Mouse (Mus musculus) heart, embryonic 13.5 days (tissue): ENCODE measurements at regions not wholly inside any gene's neighbourhood (a gene's known extent, or its start where the extent isn't known, plus 50 kb on each side); places are given as distances from the start of the nearest gene placed in this dataset.
"Not testable (repeated sequence)": the region's sequence is repeated elsewhere in the genome, so short reads cannot be mapped to it uniquely, and the experiment has no call there.

ENCODE experiments used
- ATAC-seq: fragments of 200-750 bp; cut with Nextera tagmentation; 2 replicates; pipeline ENCODE4 v1.8.0; 2017; ENCODE audit warnings: moderate TSS enrichment; ENCODE audit not compliant: insufficient number of reproducible peaks, low FRiP score, low TSS enrichment; ENCODE audit errors: extremely low read depth
- H3K27ac ChIP-seq: fragments of 300-500 bp; sonication (generic); replicated peaks from 2 replicates; pipeline ENCODE4 v1.5.1; 2015; ENCODE audit warnings: moderate library complexity, mild to moderate bottlenecking, inconsistent platforms
- H3K27me3 ChIP-seq: fragments of 300-500 bp; sonication (generic); replicated peaks from 2 replicates; pipeline ENCODE4 v1.6.1; 2015; ENCODE audit warnings: mild to moderate bottlenecking, inconsistent platforms
- H3K36me3 ChIP-seq: fragments of 300-500 bp; sonication (generic); 2 replicates; pipeline ENCODE4 v1.6.1; 2015; ENCODE audit warnings: mild to moderate bottlenecking, inconsistent platforms
- H3K4me1 ChIP-seq: fragments of 300-500 bp; sonication (generic); 2 replicates; pipeline ENCODE4 v1.6.1; 2015; ENCODE audit warnings: inconsistent platforms
- H3K4me2 ChIP-seq: fragments of 300-500 bp; sonication (generic); 2 replicates; pipeline ENCODE4 v1.6.1; 2015; ENCODE audit warnings: inconsistent platforms, mild to moderate bottlenecking, moderate library complexity
- H3K4me3 ChIP-seq: fragments of 300-500 bp; sonication (generic); 2 replicates; pipeline ENCODE4 v1.5.1; 2015; ENCODE audit warnings: moderate library complexity, mild to moderate bottlenecking, inconsistent platforms
- H3K9ac ChIP-seq: fragments of 300-500 bp; sonication (generic); 2 replicates; pipeline ENCODE4 v1.6.1; 2015; ENCODE audit warnings: inconsistent platforms, mild to moderate bottlenecking, moderate library complexity
- H3K9me3 ChIP-seq: fragments of 300-500 bp; sonication (generic); 2 replicates; pipeline ENCODE4 v1.6.1; 2016; ENCODE audit warnings: inconsistent platforms
- WGBS: fragments of 180-500 bp; shearing (Covaris S2); methylation state at CpG from one replicate; pipeline ENCODE4 v1.1.7; 2015; ENCODE audit warnings: mixed read lengths; 5-methylcytosine and 5-hydroxymethylcytosine counted together

DNA sequence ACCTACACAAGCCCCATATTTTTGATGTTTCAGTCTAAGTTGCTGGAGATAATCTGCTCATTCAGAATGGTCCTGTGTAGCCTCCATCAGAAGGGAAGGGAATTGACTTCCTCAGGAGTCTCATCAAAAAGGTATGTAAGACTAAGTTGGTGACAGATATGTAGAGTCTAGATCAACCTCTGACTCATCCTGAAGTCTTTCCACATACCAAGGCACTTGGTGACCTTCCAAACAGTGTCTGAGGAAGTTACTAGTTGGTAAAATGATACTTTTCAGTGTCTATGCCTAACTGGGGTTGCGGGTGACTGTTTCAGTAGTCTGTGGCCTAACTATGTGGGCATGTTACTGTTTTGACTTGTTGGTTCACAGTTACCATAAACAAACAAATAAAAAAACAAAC is 133.0 kb upstream of the Plcb4 start:
- Histone ChIP-seq H3K9me3 (no peaks in the 10 kb centered on the region), H3K27me3 (no peaks in the 10 kb centered on the region), H3K9ac (no peak overlapping the region), H3K27ac (no peak overlapping the region), H3K4me1 (no peaks in the 10 kb centered on the region), H3K36me3 (no peaks in the 10 kb centered on the region), H3K4me2 (no peak overlapping the region), H3K4me3 (no peak overlapping the region)
- ATAC-seq, result no peak
- WGBS, result 79% methylated on average over 1 of the region's 1 CpGs

- H3K4me3 ChIP-seq, result no peak overlapping the region
- H3K27me3 ChIP-seq, result no peaks in the 10 kb centered on the region
- no peak overlapping the region for H3K4me2 ChIP-seq
- no peak overlapping the region for H3K9ac ChIP-seq
- H3K4me1 ChIP-seq, result no peaks in the 10 kb centered on the region
- no peak for ATAC-seq
- no peak overlapping the region for H3K27ac ChIP-seq
- 68% methylated on average over 3 of the region's 3 CpGs for WGBS
- no peaks in the 10 kb centered on the region for H3K36me3 ChIP-seq
- H3K9me3 ChIP-seq, result no peaks in the 10 kb centered on the region
Measured at GRCm38 (mm10) chr2:135529619-135530018, 129.2 kb upstream of the Plcb4 start.

GRCm38 (mm10) chr2:135536303-135536871 is 122.4 kb upstream of the Plcb4 start:
- 8% methylated on average over 11 of the region's 11 CpGs for WGBS
- Histone ChIP-seq H3K9ac (peak overlapping the region; percentile 67), H3K4me1 (peaks cover 28% of the 10 kb centered on the region), H3K4me2 (peak overlapping the region; percentile 65), H3K9me3 (no peaks in the 10 kb centered on the region), H3K27ac (peak overlapping the region; percentile 91), H3K27me3 (no peaks in the 10 kb centered on the region), H3K4me3 (peak overlapping the region; percentile 34), H3K36me3 (no peaks in the 10 kb centered on the region)
- ATAC-seq, result peak; percentile 46; the same call in 1 of the 2 replicates

DNA sequence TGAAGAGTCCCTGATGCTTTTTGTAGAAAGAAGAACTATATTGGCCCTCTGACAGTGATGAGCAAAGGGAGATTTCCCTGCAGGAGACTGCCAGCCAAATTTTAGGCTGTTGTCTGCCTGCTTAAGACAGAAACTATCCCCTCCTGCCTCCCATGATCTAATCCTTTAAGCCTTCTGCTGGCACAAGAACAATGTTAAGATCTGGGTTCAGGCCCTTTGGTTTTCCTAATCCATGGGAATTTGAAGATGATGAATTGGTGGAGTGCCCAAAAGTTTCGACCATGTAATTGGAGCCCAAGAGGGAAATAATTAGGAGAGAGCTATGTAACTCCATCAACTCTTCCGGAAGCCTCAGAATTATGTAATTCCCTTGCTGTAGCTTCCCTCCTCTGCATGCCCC is 120.8 kb upstream of the Plcb4 start:
- Histone ChIP-seq H3K36me3 (no peaks in the 10 kb centered on the region), H3K27ac (peak overlapping the region; percentile 91)
- 68% methylated on average over 2 of the region's 2 CpGs for WGBS

DNA sequence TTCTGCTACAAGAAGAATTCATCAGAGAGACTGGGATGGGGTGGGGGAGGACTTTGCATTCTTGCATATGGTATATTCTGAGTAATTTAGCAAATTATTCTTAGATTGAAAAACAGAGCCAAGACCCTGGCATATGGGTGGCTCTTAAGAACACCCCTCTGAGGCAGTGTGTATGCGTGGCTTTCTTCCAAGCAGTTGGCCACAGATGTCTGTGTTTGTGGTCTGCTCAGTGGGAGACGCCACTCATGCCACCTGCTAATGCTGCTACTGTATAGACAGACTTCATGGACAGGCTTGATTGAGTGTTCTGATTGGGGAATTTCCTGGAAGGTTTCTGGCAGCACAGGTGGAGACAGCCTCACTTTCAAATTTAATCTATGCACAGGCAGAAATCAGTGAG is 117.8 kb upstream of the Plcb4 start:
- Histone ChIP-seq H3K9me3 (0 out of 2 replicates have a peak, but pooled peaks cover 6% of the 10 kb centered on the region), H3K4me1 (peaks cover 25% of the 10 kb centered on the region), H3K36me3 (no peaks in the 10 kb centered on the region), H3K27me3 (no peaks in the 10 kb centered on the region), H3K27ac (no peak overlapping the region), H3K9ac (no peak overlapping the region), H3K4me2 (no peak overlapping the region), H3K4me3 (no peak overlapping the region)
- no peak for ATAC-seq
- 77% methylated on average over 2 of the region's 2 CpGs for WGBS

More for the DNA sequence above, 120.8 kb upstream of the Plcb4 start:
- ATAC-seq, result no peak
- Histone ChIP-seq H3K27me3 (no peaks in the 10 kb centered on the region), H3K9ac (no peak overlapping the region), H3K4me2 (no peak overlapping the region; the same call in 1 of the 2 replicates), H3K4me1 (peaks cover 28% of the 10 kb centered on the region), H3K9me3 (0 out of 2 replicates have a peak, but pooled peaks cover 3% of the 10 kb centered on the region), H3K4me3 (no peak overlapping the region)

DNA sequence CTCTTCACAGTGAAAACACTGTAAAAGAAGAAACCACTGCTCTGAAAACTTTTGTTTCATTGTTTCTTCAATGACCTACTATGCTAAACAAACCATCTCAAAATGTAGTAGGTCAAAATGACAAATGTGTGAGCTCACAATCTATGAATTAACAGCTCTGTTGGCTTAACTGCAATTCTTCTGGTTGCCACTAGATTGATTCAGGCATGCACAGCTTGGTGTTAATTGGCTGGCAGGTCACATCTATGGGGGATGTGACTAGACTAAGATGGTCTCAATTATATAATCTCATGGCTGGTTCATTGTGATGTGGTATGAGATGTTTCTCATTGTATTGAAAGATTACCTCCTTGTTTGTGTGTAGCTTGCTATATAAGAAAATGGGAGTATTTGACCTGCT is 116.9 kb upstream of the Plcb4 start:
- H3K27me3 ChIP-seq, result no peaks in the 10 kb centered on the region
- H3K27ac ChIP-seq, result no peak overlapping the region
- H3K4me1 ChIP-seq, result peaks cover 16% of the 10 kb centered on the region
- H3K9ac ChIP-seq, result no peak overlapping the region
- no peak overlapping the region for H3K4me2 ChIP-seq
- no peaks in the 10 kb centered on the region for H3K36me3 ChIP-seq
- ATAC-seq, result no peak
- no peak overlapping the region for H3K4me3 ChIP-seq
- H3K9me3 ChIP-seq, result 0 out of 2 replicates have a peak, but pooled peaks cover 6% of the 10 kb centered on the region

GRCm38 (mm10) chr2:135544882-135545281 is 113.9 kb upstream of the Plcb4 start:
- H3K36me3 ChIP-seq, result no peaks in the 10 kb centered on the region
- H3K4me1 ChIP-seq, result no peaks in the 10 kb centered on the region
- no peak for ATAC-seq

DNA sequence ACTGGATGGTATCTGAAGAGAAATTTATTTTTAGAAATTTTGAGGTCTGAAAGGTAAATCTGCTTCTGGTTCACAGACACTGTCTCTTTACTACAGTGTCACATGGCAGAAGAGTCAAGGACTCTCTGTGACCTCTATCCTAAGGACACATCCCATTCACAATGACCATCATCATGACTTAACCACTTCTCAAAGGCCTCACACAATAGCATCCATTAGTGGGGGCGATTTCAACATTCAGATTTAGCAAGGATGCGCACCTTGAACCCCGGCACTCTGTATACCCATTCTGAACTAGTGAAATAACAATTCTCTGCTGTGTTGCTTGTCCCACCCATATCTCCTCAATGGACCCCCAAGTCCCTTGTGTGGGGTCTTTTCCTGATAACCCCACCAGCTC is 110.8 kb upstream of the Plcb4 start:
- Histone ChIP-seq H3K27ac (no peak overlapping the region), H3K4me2 (no peak overlapping the region), H3K9ac (no peak overlapping the region), H3K4me1 (no peaks in the 10 kb centered on the region), H3K4me3 (no peak overlapping the region), H3K9me3 (0 out of 2 replicates have a peak, but pooled peaks cover 4% of the 10 kb centered on the region), H3K27me3 (no peaks in the 10 kb centered on the region), H3K36me3 (no peaks in the 10 kb centered on the region)
- no peak for ATAC-seq
- 81% methylated on average over 3 of the region's 3 CpGs for WGBS

More at GRCm38 (mm10) chr2:135544882-135545281, 113.9 kb upstream of the Plcb4 start:
- Histone ChIP-seq H3K27ac (no peak overlapping the region), H3K9me3 (0 out of 2 replicates have a peak, but pooled peaks cover 6% of the 10 kb centered on the region), H3K4me2 (no peak overlapping the region), H3K9ac (no peak overlapping the region), H3K4me3 (no peak overlapping the region), H3K27me3 (no peaks in the 10 kb centered on the region)

DNA sequence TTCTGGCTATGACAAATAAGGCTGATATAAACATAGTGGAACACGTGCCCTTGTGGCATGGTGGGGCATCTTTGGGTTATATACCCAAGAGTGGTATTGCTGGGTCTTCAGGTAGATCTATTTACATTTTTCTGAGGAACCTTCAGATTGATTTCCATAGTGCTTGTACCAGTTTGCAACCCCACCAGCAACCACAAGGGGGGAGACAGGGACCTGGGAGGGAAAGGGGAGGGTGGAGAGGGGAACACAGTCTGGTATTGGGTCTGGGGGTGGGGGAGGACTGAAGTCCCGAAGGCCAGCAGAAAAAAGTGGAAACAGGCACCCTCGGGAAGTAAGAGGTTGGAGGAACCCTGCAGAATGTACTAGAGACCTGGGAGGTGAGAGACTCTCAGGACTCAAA is 105.8 kb upstream of the Plcb4 start:
- no peaks in the 10 kb centered on the region for H3K9me3 ChIP-seq
- H3K27me3 ChIP-seq, result no peaks in the 10 kb centered on the region
- H3K4me2 ChIP-seq, result no peak overlapping the region
- H3K4me1 ChIP-seq, result no peaks in the 10 kb centered on the region
- no peaks in the 10 kb centered on the region for H3K36me3 ChIP-seq
- no peak overlapping the region for H3K27ac ChIP-seq
- WGBS, result 45% methylated on average over 3 of the region's 3 CpGs
- H3K4me3 ChIP-seq, result no peak overlapping the region
- H3K9ac ChIP-seq, result no peak overlapping the region
- no peak for ATAC-seq

DNA sequence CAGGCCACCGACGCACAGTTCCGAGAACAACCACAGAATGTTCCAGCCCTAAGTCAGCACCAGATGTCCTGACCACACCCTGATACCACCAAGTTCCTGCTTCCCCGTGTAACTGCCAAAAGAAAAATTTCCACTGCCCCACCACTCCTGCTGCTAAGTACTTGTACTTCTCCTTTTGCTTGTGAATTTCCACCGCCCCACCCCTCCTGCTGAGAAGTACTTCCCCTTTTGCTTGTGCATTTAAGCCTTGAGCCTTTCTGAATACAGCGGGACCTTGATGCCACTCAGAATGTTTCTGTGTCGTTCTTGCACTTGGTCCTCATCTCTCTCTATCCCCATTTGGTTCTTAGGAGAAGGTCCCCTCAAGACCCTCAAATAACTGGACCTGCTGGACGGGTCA is 100.8 kb upstream of the Plcb4 start:
- not testable (repeated sequence) for H3K4me2 ChIP-seq, H3K36me3 ChIP-seq, H3K4me3 ChIP-seq, H3K9me3 ChIP-seq, H3K4me1 ChIP-seq, H3K27ac ChIP-seq, H3K9ac ChIP-seq, ATAC-seq, H3K27me3 ChIP-seq
- 82% methylated on average over 8 of the region's 8 CpGs for WGBS

GRCm38 (mm10) chr2:135559328-135559727 is 99.5 kb upstream of the Plcb4 start:
- WGBS, result 54% methylated on average over 3 of the region's 3 CpGs
- Histone ChIP-seq H3K4me3 (no peak overlapping the region), H3K4me2 (no peak overlapping the region), H3K4me1 (peaks cover 8% of the 10 kb centered on the region), H3K9me3 (no peaks in the 10 kb centered on the region; the same call in 1 of the 2 replicates), H3K9ac (no peak overlapping the region), H3K27me3 (no peaks in the 10 kb centered on the region), H3K36me3 (no peaks in the 10 kb centered on the region), H3K27ac (no peak overlapping the region; the same call in 1 of the 2 replicates)
- no peak for ATAC-seq

GRCm38 (mm10) chr2:135559933-135560710 is 98.7 kb upstream of the Plcb4 start:
- no peak overlapping the region for H3K9ac ChIP-seq
- H3K4me1 ChIP-seq, result peaks cover 8% of the 10 kb centered on the region
- ATAC-seq, result no peak
- no peaks in the 10 kb centered on the region for H3K36me3 ChIP-seq
- no peaks in the 10 kb centered on the region for H3K27me3 ChIP-seq
- peak overlapping the region; percentile 20; the same call in 1 of the 2 replicates for H3K27ac ChIP-seq
- no peak overlapping the region for H3K4me2 ChIP-seq
- H3K4me3 ChIP-seq, result no peak overlapping the region
- 72% methylated on average over 9 of the region's 9 CpGs for WGBS
- no peaks in the 10 kb centered on the region; the same call in 1 of the 2 replicates for H3K9me3 ChIP-seq
